Mouse (Mus musculus) left cerebral cortex, postnatal 4 days (tissue): Measurements from ENCODE around the gene Gm36176. TPM values are rescaled to one million over a fixed set of nuclear protein-coding genes. Genes with fewer than 3 reads are reported as not detected.
"Not testable (repeated sequence)": the region's sequence is repeated elsewhere in the genome, so short reads cannot be mapped to it uniquely, and the experiment has no call there.

Experiments used
- DNase-seq: peaks from one replicate; pipeline ENCODE4 v3.0.0-alpha.2; 2022
- intact Hi-C: fragments of 180-260 bp; cut with DNase I; formaldehyde crosslinking; loops from one replicate; pipeline ENCODE4 v1.15.1; 2025
- total RNA-seq, 2 experiments: library from RNA; stranded (reverse); gene quantifications; 2 replicates each; pipeline ENCODE4 v1.2.3; 2021

Gene Gm36176
- not detected for total RNA-seq

- intact Hi-C loops = no loop called here
- DNase-seq = no peak
Observed at GRCm38 (mm10) chr10:77846503-77846902, at the start of gene Gm36176. Gm36176 (plus strand) TSS chr10:77846803.

- DNase-seq = no peak
- intact Hi-C loops = no loop called here
Observed at GRCm38 (mm10) chr10:77797677-77798076, 48.9 kb upstream of the Gm36176 start.

GRCm38 (mm10) chr10:77798164-77798920, 48.3 kb upstream of the Gm36176 start:
- intact Hi-C loops = not testable (repeated sequence)
- DNase-seq = peak; percentile 38

- intact Hi-C loops = no loop called here
- DNase-seq = no peak
Observed at GRCm38 (mm10) chr10:77798921-77799508, 47.6 kb upstream of the Gm36176 start, which contains the start of gene Gm19668. Gm19668 (minus strand) TSS chr10:77799133.

GRCm38 (mm10) chr10:77804095-77804494, 42.5 kb upstream of the Gm36176 start:
- intact Hi-C loops = no loop called here
- no peak for DNase-seq

GRCm38 (mm10) chr10:77811743-77812142, 34.9 kb upstream of the Gm36176 start, which contains the start of gene Gm9507:
Gm9507 (minus strand) TSS chr10:77811843.
- intact Hi-C loops = no loop called here
- no peak for DNase-seq

GRCm38 (mm10) chr10:77814382-77814781, 32.2 kb upstream of the Gm36176 start, which contains the start of gene Gm2696:
Gm2696 (plus strand) TSS chr10:77814682.
- intact Hi-C loops = no loop called here

GRCm38 (mm10) chr10:77815514-77815913, 31.1 kb upstream of the Gm36176 start:
- DNase-seq = peak; percentile 17
- intact Hi-C loops = no loop called here

More at GRCm38 (mm10) chr10:77814382-77814781, 32.2 kb upstream of the Gm36176 start, which contains the start of gene Gm2696:
- DNase-seq = no peak

GRCm38 (mm10) chr10:77818523-77818922, 28.1 kb upstream of the Gm36176 start:
- intact Hi-C loops = no loop called here
- no peak for DNase-seq

GRCm38 (mm10) chr10:77819203-77819602, 27.4 kb upstream of the Gm36176 start:
- intact Hi-C loops = no loop called here
- DNase-seq = no peak

- DNase-seq = no peak
- intact Hi-C loops = no loop called here
Observed at GRCm38 (mm10) chr10:77826951-77827350, 19.7 kb upstream of the Gm36176 start, which contains the start of gene Krtap10-4. Krtap10-4 (minus strand) TSS chr10:77827095.

GRCm38 (mm10) chr10:77835647-77836046, 11.0 kb upstream of the Gm36176 start, which contains the start of gene Krtap10-10:
Krtap10-10 (plus strand) TSS chr10:77835947.
- intact Hi-C loops = no loop called here
- no peak for DNase-seq

- no peak for DNase-seq
- intact Hi-C loops = no loop called here
Observed at GRCm38 (mm10) chr10:77839006-77839405, 7.6 kb upstream of the Gm36176 start.

- DNase-seq = peak; percentile 47
- intact Hi-C loops = no loop called here
Observed at GRCm38 (mm10) chr10:77846961-77847360, 358 bp downstream of the Gm36176 start.

GRCm38 (mm10) chr10:77847538-77847937, 935 bp downstream of the Gm36176 start:
- intact Hi-C loops = no loop called here
- DNase-seq = no peak

GRCm38 (mm10) chr10:77852559-77852958, 6.0 kb downstream of the Gm36176 start, which contains the start of gene Gm10318:
Gm10318 (plus strand) TSS chr10:77852859.
- no peak for DNase-seq
- intact Hi-C loops = no loop called here

- DNase-seq = no peak
- intact Hi-C loops = no loop called here
Observed at GRCm38 (mm10) chr10:77861675-77862074, 15.1 kb downstream of the Gm36176 start, which contains the start of gene Gm3285. Gm3285 (plus strand) TSS chr10:77861975.

- no peak for DNase-seq
- intact Hi-C loops = no loop called here
Observed at GRCm38 (mm10) chr10:77864067-77864761, 17.6 kb downstream of the Gm36176 start.

- no peak for DNase-seq
- intact Hi-C loops = no loop called here
Observed at GRCm38 (mm10) chr10:77864762-77865143, 18.1 kb downstream of the Gm36176 start.

GRCm38 (mm10) chr10:77867546-77867945, 20.9 kb downstream of the Gm36176 start:
- intact Hi-C loops = no loop called here

GRCm38 (mm10) chr10:77869651-77870050, 23.0 kb downstream of the Gm36176 start:
- intact Hi-C loops = no loop called here
- no peak for DNase-seq

More at GRCm38 (mm10) chr10:77867546-77867945, 20.9 kb downstream of the Gm36176 start:
- no peak for DNase-seq
